Mouse (Mus musculus): ENCODE data around the gene 4921517D22Rik. TPM values are rescaled to one million over a fixed set of nuclear protein-coding genes. Genes with fewer than 3 reads are reported as not detected.
"Not testable (repeated sequence)": the region's sequence is repeated elsewhere in the genome, so short reads cannot be mapped to it uniquely, and the experiment has no call there.

The 4921517D22Rik gene
- total and polyA plus RNA-seq, 3 experiments: 0.11 TPM; not detected in 2

GRCm38 (mm10) chr13:59713710-59714109 is 19.8 kb upstream of the 4921517D22Rik start:
- Histone ChIP-seq H3K4me3 (ENCODE audit: low read depth, low read length) (no peak overlapping the region), H3K4me1 (ENCODE audit: insufficient read depth, low read depth, low read length) (peaks cover 43% of the 10 kb centered on the region), H3K36me3 (replicated peaks) (no peaks in the 10 kb centered on the region), H3K27me3 (ENCODE audit: insufficient read depth, low read length) (peaks cover 60% of the 10 kb centered on the region), H3K9me3 (replicated peaks) (no peaks in the 10 kb centered on the region)
- no peak for TF ChIP-seq GATA1 (IDR thresholded peaks at IDR 0.05; ENCODE audit: borderline replicate concordance, low read length)
- no peak for TF ChIP-seq POLR2AphosphoS5 (IDR thresholded peaks at IDR 0.05; ENCODE audit: insufficient replicate concordance, low read depth, low read length)
- no peak for TF ChIP-seq TAL1 (conservative IDR thresholded peaks at IDR 0.05; ENCODE audit: low read depth, low read length)
- TF ChIP-seq GATA2 (IDR thresholded peaks at IDR 0.05; ENCODE audit: borderline replicate concordance, low read depth, low read length): no peak
- TF ChIP-seq CTCF (IDR thresholded peaks at IDR 0.05; ENCODE audit: low read depth, low read length): no peak
- no peak for ATAC-seq (ENCODE audit: extremely low read depth, insufficient number of reproducible peaks, low FRiP score, poor library complexity, severe bottlenecking)
- no peak for DNase-seq (ENCODE audit: low spot score)

GRCm38 (mm10) chr13:59711984-59712383 is 18.1 kb upstream of the 4921517D22Rik start, which contains the start of gene Spata31d1b:
Spata31d1b (plus strand) TSS chr13:59712284.
- not testable (repeated sequence) for H3K36me3 ChIP-seq (replicated peaks); H3K9me3 ChIP-seq (replicated peaks); DNase-seq (ENCODE audit: low spot score); H3K4me3 ChIP-seq (ENCODE audit: low read depth, low read length)
- peaks cover 36% of the 10 kb centered on the region for H3K4me1 ChIP-seq (ENCODE audit: insufficient read depth, low read depth, low read length)
- peak; percentile 22; the same call in 1 of the 2 replicates for ATAC-seq (ENCODE audit: extremely low read depth, insufficient number of reproducible peaks, low FRiP score, poor library complexity, severe bottlenecking)
- H3K27me3 ChIP-seq (ENCODE audit: insufficient read depth, low read length): peaks cover 54% of the 10 kb centered on the region

- no peaks in the 10 kb centered on the region for H3K9me3 ChIP-seq (replicated peaks)
- peaks cover 23% of the 10 kb centered on the region for H3K4me1 ChIP-seq (ENCODE audit: insufficient read depth, low read depth, low read length)
- peaks cover 41% of the 10 kb centered on the region for H3K27me3 ChIP-seq (ENCODE audit: insufficient read depth, low read length)
- TF ChIP-seq TAL1 (conservative IDR thresholded peaks at IDR 0.05; ENCODE audit: low read depth, low read length) (no peak), CTCF (IDR thresholded peaks at IDR 0.05; ENCODE audit: low read depth, low read length) (no peak), GATA2 (IDR thresholded peaks at IDR 0.05; ENCODE audit: borderline replicate concordance, low read depth, low read length) (no peak), GATA1 (IDR thresholded peaks at IDR 0.05; ENCODE audit: borderline replicate concordance, low read length) (no peak), POLR2AphosphoS5 (IDR thresholded peaks at IDR 0.05; ENCODE audit: insufficient replicate concordance, low read depth, low read length) (no peak)
- ATAC-seq (ENCODE audit: extremely low read depth, insufficient number of reproducible peaks, low FRiP score, poor library complexity, severe bottlenecking): no peak
- no peaks in the 10 kb centered on the region for H3K36me3 ChIP-seq (replicated peaks)
- no peak for DNase-seq (ENCODE audit: low spot score)
- no peak within 1 kb of the TSS for H3K4me3 ChIP-seq (ENCODE audit: low read depth, low read length)
These were observed 16.3 kb upstream of the 4921517D22Rik start, which contains the start of gene Spata31d1a for GRCm38 (mm10) chr13:59710230-59710629. Spata31d1a (minus strand) TSS chr13:59710330.

GRCm38 (mm10) chr13:59704562-59704961 is 10.7 kb upstream of the 4921517D22Rik start:
- ATAC-seq (ENCODE audit: extremely low read depth, insufficient number of reproducible peaks, low FRiP score, poor library complexity, severe bottlenecking): no peak
- Histone ChIP-seq H3K4me1 (ENCODE audit: insufficient read depth, low read depth, low read length) (peaks cover 15% of the 10 kb centered on the region), H3K27me3 (ENCODE audit: insufficient read depth, low read length) (peaks cover 44% of the 10 kb centered on the region), H3K36me3 (replicated peaks) (no peaks in the 10 kb centered on the region), H3K4me3 (ENCODE audit: low read depth, low read length) (no peak overlapping the region), H3K9me3 (replicated peaks) (no peaks in the 10 kb centered on the region)
- no peak for TF ChIP-seq GATA1 (IDR thresholded peaks at IDR 0.05; ENCODE audit: borderline replicate concordance, low read length)
- no peak for TF ChIP-seq GATA2 (IDR thresholded peaks at IDR 0.05; ENCODE audit: borderline replicate concordance, low read depth, low read length)
- no peak for TF ChIP-seq TAL1 (conservative IDR thresholded peaks at IDR 0.05; ENCODE audit: low read depth, low read length)
- no peak for TF ChIP-seq CTCF (IDR thresholded peaks at IDR 0.05; ENCODE audit: low read depth, low read length)
- TF ChIP-seq POLR2AphosphoS5 (IDR thresholded peaks at IDR 0.05; ENCODE audit: insufficient replicate concordance, low read depth, low read length): no peak
- DNase-seq (ENCODE audit: low spot score): no peak

GRCm38 (mm10) chr13:59703514-59703913 is 9.6 kb upstream of the 4921517D22Rik start:
- DNase-seq (ENCODE audit: low spot score) (no peak), ATAC-seq (ENCODE audit: extremely low read depth, insufficient number of reproducible peaks, low FRiP score, poor library complexity, severe bottlenecking) (no peak)
- no peaks in the 10 kb centered on the region for H3K9me3 ChIP-seq (replicated peaks)
- H3K27me3 ChIP-seq (ENCODE audit: insufficient read depth, low read length): peaks cover 50% of the 10 kb centered on the region
- no peak overlapping the region for H3K4me3 ChIP-seq (ENCODE audit: low read depth, low read length)
- TF ChIP-seq GATA2 (IDR thresholded peaks at IDR 0.05; ENCODE audit: borderline replicate concordance, low read depth, low read length) (no peak), POLR2AphosphoS5 (IDR thresholded peaks at IDR 0.05; ENCODE audit: insufficient replicate concordance, low read depth, low read length) (no peak), GATA1 (IDR thresholded peaks at IDR 0.05; ENCODE audit: borderline replicate concordance, low read length) (no peak), TAL1 (conservative IDR thresholded peaks at IDR 0.05; ENCODE audit: low read depth, low read length) (no peak), CTCF (IDR thresholded peaks at IDR 0.05; ENCODE audit: low read depth, low read length) (no peak)
- no peaks in the 10 kb centered on the region for H3K36me3 ChIP-seq (replicated peaks)
- peaks cover 15% of the 10 kb centered on the region for H3K4me1 ChIP-seq (ENCODE audit: insufficient read depth, low read depth, low read length)

- not testable (repeated sequence) for ATAC-seq (ENCODE audit: extremely low read depth, insufficient number of reproducible peaks, low FRiP score, poor library complexity, severe bottlenecking)
- H3K27me3 ChIP-seq (ENCODE audit: insufficient read depth, low read length): peaks cover 61% of the 10 kb centered on the region
These were observed 6.2 kb upstream of the 4921517D22Rik start for GRCm38 (mm10) chr13:59700137-59700536.

GRCm38 (mm10) chr13:59699131-59699530 is 5.2 kb upstream of the 4921517D22Rik start:
- Histone ChIP-seq H3K4me3 (ENCODE audit: low read depth, low read length) (no peak overlapping the region), H3K4me1 (ENCODE audit: insufficient read depth, low read depth, low read length) (peaks cover 6% of the 10 kb centered on the region; the same call in 1 of the 2 replicates), H3K9me3 (replicated peaks) (no peaks in the 10 kb centered on the region), H3K27me3 (ENCODE audit: insufficient read depth, low read length) (peaks cover 51% of the 10 kb centered on the region), H3K36me3 (replicated peaks) (no peaks in the 10 kb centered on the region)
- ATAC-seq (ENCODE audit: extremely low read depth, insufficient number of reproducible peaks, low FRiP score, poor library complexity, severe bottlenecking) (no peak), DNase-seq (ENCODE audit: low spot score) (no peak)
- no peak for TF ChIP-seq GATA1 (IDR thresholded peaks at IDR 0.05; ENCODE audit: borderline replicate concordance, low read length)
- no peak for TF ChIP-seq POLR2AphosphoS5 (IDR thresholded peaks at IDR 0.05; ENCODE audit: insufficient replicate concordance, low read depth, low read length)
- no peak for TF ChIP-seq CTCF (IDR thresholded peaks at IDR 0.05; ENCODE audit: low read depth, low read length)
- TF ChIP-seq GATA2 (IDR thresholded peaks at IDR 0.05; ENCODE audit: borderline replicate concordance, low read depth, low read length): no peak
- no peak for TF ChIP-seq TAL1 (conservative IDR thresholded peaks at IDR 0.05; ENCODE audit: low read depth, low read length)

More at GRCm38 (mm10) chr13:59700137-59700536, 6.2 kb upstream of the 4921517D22Rik start:
- not testable (repeated sequence) for H3K36me3 ChIP-seq (replicated peaks); DNase-seq (ENCODE audit: low spot score); H3K4me3 ChIP-seq (ENCODE audit: low read depth, low read length); H3K9me3 ChIP-seq (replicated peaks)
- H3K4me1 ChIP-seq (ENCODE audit: insufficient read depth, low read depth, low read length): peaks cover 15% of the 10 kb centered on the region

Measured in G1E (cell line).